Mouse (Mus musculus): ENCODE results near the gene Olfr282. TPM values are rescaled to one million over a fixed set of nuclear protein-coding genes. Genes with fewer than 3 reads are reported as not detected.

Olfr282 gene
- polyA plus RNA-seq, 1 experiment from 2014 or later: not detected

GRCm38 (mm10) chr15:98482701-98483100 is 51.7 kb downstream of the Olfr282 start, which contains the start of gene Lalba:
Gene Lalba (minus strand): TSS chr15:98482721.
- Histone ChIP-seq H3K36me3 (ENCODE audit: control insufficient read depth, insufficient read depth, low read length) (no peaks in the 10 kb centered on the region), H3K9ac (ENCODE audit: low read depth, low read length) (no peak within 1 kb of the TSS), H3K9me3 (ENCODE audit: control insufficient read depth, low read length) (no peaks in the 10 kb centered on the region), H3K4me1 (replicated peaks; ENCODE audit: control insufficient read depth, insufficient read depth, low read length) (no peaks in the 10 kb centered on the region), H3K4me2 (no peak within 1 kb of the TSS), H3K27ac (ENCODE audit: low read depth, low read length) (no peak within 1 kb of the TSS), H3K4me3 (ENCODE audit: low read depth, low read length) (no peak within 1 kb of the TSS), H3K27me3 (replicated peaks; ENCODE audit: control insufficient read depth, insufficient read depth, low read length) (no peaks in the 10 kb centered on the region)
- WGBS: 61% methylated on average over 3 of the region's 3 CpGs
- ATAC-seq (replicated peaks; ENCODE audit: low FRiP score) (no peak), DNase-seq (ENCODE audit: low spot score) (no peak)

- Histone ChIP-seq H3K4me3 (ENCODE audit: low read depth, low read length) (no peak overlapping the region), H3K27ac (ENCODE audit: low read depth, low read length) (no peak overlapping the region), H3K4me1 (replicated peaks; ENCODE audit: control insufficient read depth, insufficient read depth, low read length) (no peaks in the 10 kb centered on the region), H3K9me3 (ENCODE audit: control insufficient read depth, low read length) (no peaks in the 10 kb centered on the region), H3K4me2 (no peak overlapping the region), H3K36me3 (ENCODE audit: control insufficient read depth, insufficient read depth, low read length) (no peaks in the 10 kb centered on the region), H3K9ac (ENCODE audit: low read depth, low read length) (no peak overlapping the region), H3K27me3 (replicated peaks; ENCODE audit: control insufficient read depth, insufficient read depth, low read length) (no peaks in the 10 kb centered on the region)
- no peak for ATAC-seq (replicated peaks; ENCODE audit: low FRiP score)
- no peak for DNase-seq (ENCODE audit: low spot score)
- 60% methylated on average over 18 of the region's 18 CpGs for WGBS
These were observed 53.2 kb downstream of the Olfr282 start for GRCm38 (mm10) chr15:98483907-98484886.

GRCm38 (mm10) chr15:98486433-98487021 is 55.5 kb downstream of the Olfr282 start:
- Histone ChIP-seq H3K27ac (ENCODE audit: low read depth, low read length) (no peak overlapping the region), H3K4me2 (no peak overlapping the region), H3K36me3 (ENCODE audit: control insufficient read depth, insufficient read depth, low read length) (no peaks in the 10 kb centered on the region), H3K27me3 (replicated peaks; ENCODE audit: control insufficient read depth, insufficient read depth, low read length) (no peaks in the 10 kb centered on the region), H3K9me3 (ENCODE audit: control insufficient read depth, low read length) (no peaks in the 10 kb centered on the region), H3K4me3 (ENCODE audit: low read depth, low read length) (no peak overlapping the region), H3K9ac (ENCODE audit: low read depth, low read length) (no peak overlapping the region), H3K4me1 (replicated peaks; ENCODE audit: control insufficient read depth, insufficient read depth, low read length) (no peaks in the 10 kb centered on the region)
- DNase-seq (ENCODE audit: low spot score) (no peak), ATAC-seq (replicated peaks; ENCODE audit: low FRiP score) (no peak)
- WGBS: 85% methylated on average over 8 of the region's 8 CpGs

Other genes with a start within 250 kb of the Olfr282 start
- gene Olfr288, start 235.7 kb upstream of the Olfr282 start, polyA plus RNA-seq (2014; fragmentation: Nextera tagmentation; extraction: Ambion mirVana): not detected in 2 replicates
- gene Gm44579, start 210.2 kb upstream of the Olfr282 start, polyA plus RNA-seq (2014; fragmentation: Nextera tagmentation; extraction: Ambion mirVana): not detected in 2 replicates
- gene Olfr287, start 210.2 kb upstream of the Olfr282 start, polyA plus RNA-seq (2014; fragmentation: Nextera tagmentation; extraction: Ambion mirVana): not detected in 2 replicates
- gene Olfr286, start 196.8 kb upstream of the Olfr282 start, polyA plus RNA-seq (2014; fragmentation: Nextera tagmentation; extraction: Ambion mirVana): not detected in 2 replicates
- not detected in 2 replicates for gene H1fnt, start 173.9 kb upstream of the Olfr282 start, polyA plus RNA-seq (2014; fragmentation: Nextera tagmentation; extraction: Ambion mirVana)
- gene Zfp641, start 135.1 kb upstream of the Olfr282 start, polyA plus RNA-seq (2014; fragmentation: Nextera tagmentation; extraction: Ambion mirVana): 0.18 and 0.27 TPM in 2 replicates
- gene Olfr285, start 113.9 kb upstream of the Olfr282 start, polyA plus RNA-seq (2014; fragmentation: Nextera tagmentation; extraction: Ambion mirVana): not detected in 2 replicates
- gene Olfr284, start 90.2 kb upstream of the Olfr282 start, polyA plus RNA-seq (2014; fragmentation: Nextera tagmentation; extraction: Ambion mirVana): not detected in 2 replicates
- gene Olfr283, start 50.3 kb upstream of the Olfr282 start, polyA plus RNA-seq (2014; fragmentation: Nextera tagmentation; extraction: Ambion mirVana): not detected in 2 replicates
- not detected in 2 replicates for gene Olfr281, start 21.4 kb downstream of the Olfr282 start, polyA plus RNA-seq (2014; fragmentation: Nextera tagmentation; extraction: Ambion mirVana)
- gene OR5BS1P, start 38.7 kb downstream of the Olfr282 start, polyA plus RNA-seq (2014; fragmentation: Nextera tagmentation; extraction: Ambion mirVana): not detected in 2 replicates
- not detected in 2 replicates for gene Lalba, start 51.5 kb downstream of the Olfr282 start, polyA plus RNA-seq (2014; fragmentation: Nextera tagmentation; extraction: Ambion mirVana)
- gene Olfr279, start 61.2 kb downstream of the Olfr282 start, polyA plus RNA-seq (2014; fragmentation: Nextera tagmentation; extraction: Ambion mirVana): not detected in 2 replicates
- gene Kansl2, start 103.0 kb downstream of the Olfr282 start, polyA plus RNA-seq (2014; fragmentation: Nextera tagmentation; extraction: Ambion mirVana): 92.6 and 94.2 TPM in 2 replicates
- gene Ccnt1, start 139.7 kb downstream of the Olfr282 start, polyA plus RNA-seq (2014; fragmentation: Nextera tagmentation; extraction: Ambion mirVana): 56.0 and 56.3 TPM in 2 replicates
- 0.55 TPM in 1 of 2 replicates, not detected in the other for gene 4930415O20Rik, start 139.8 kb downstream of the Olfr282 start, polyA plus RNA-seq (2014; fragmentation: Nextera tagmentation; extraction: Ambion mirVana)
- 8.3 and 12.3 TPM in 2 replicates for gene Adcy6, start 178.9 kb downstream of the Olfr282 start, polyA plus RNA-seq (2014; fragmentation: Nextera tagmentation; extraction: Ambion mirVana)
- gene Cacnb3, start 199.6 kb downstream of the Olfr282 start, polyA plus RNA-seq (2014; fragmentation: Nextera tagmentation; extraction: Ambion mirVana): 13.2 TPM in 2 replicates
- 18.8 and 19.4 TPM in 2 replicates for gene Ddx23, start 231.7 kb downstream of the Olfr282 start, polyA plus RNA-seq (2014; fragmentation: Nextera tagmentation; extraction: Ambion mirVana)
- 0.60 and 0.68 TPM in 2 replicates for gene Rnd1, start 246.2 kb downstream of the Olfr282 start, polyA plus RNA-seq (2014; fragmentation: Nextera tagmentation; extraction: Ambion mirVana)

Data from liver, embryonic 11.5 days (tissue).